Mouse (Mus musculus) kidney, adult 9 months (tissue): Measurements from ENCODE around the gene B3galt5.
A peak's percentile ranks its signal among the peaks of the same experiment; 100 is the strongest.

ENCODE experiments used
- DNase-seq: peaks from one replicate; pipeline ENCODE4 v3.0.0; 2022

Gene B3galt5

GRCm38 (mm10) chr16:96348766-96349165 is 113.2 kb downstream of the B3galt5 start:
- DNase-seq = no peak

GRCm38 (mm10) chr16:96351520-96351919 is 115.9 kb downstream of the B3galt5 start:
- no peak for DNase-seq

GRCm38 (mm10) chr16:96353296-96353896 is 117.8 kb downstream of the B3galt5 start:
- DNase-seq = no peak

- DNase-seq = peak; percentile 44
These were observed 118.4 kb downstream of the B3galt5 start for GRCm38 (mm10) chr16:96353996-96354395.

GRCm38 (mm10) chr16:96357903-96358302 is 122.3 kb downstream of the B3galt5 start:
- DNase-seq = peak; percentile 82

GRCm38 (mm10) chr16:96361305-96362124 is 125.9 kb downstream of the B3galt5 start:
- peak; percentile 96 for DNase-seq

- peak; percentile 88 for DNase-seq
These were observed 127.3 kb downstream of the B3galt5 start for GRCm38 (mm10) chr16:96362873-96363272.

- DNase-seq = peak; percentile 85
These were observed 127.7 kb downstream of the B3galt5 start for GRCm38 (mm10) chr16:96363277-96363676.

GRCm38 (mm10) chr16:96364870-96365269 is 129.3 kb downstream of the B3galt5 start:
- DNase-seq = peak; percentile 44
